Mouse (Mus musculus): ENCODE results near the gene Wfdc1.

Wfdc1 gene

DNA sequence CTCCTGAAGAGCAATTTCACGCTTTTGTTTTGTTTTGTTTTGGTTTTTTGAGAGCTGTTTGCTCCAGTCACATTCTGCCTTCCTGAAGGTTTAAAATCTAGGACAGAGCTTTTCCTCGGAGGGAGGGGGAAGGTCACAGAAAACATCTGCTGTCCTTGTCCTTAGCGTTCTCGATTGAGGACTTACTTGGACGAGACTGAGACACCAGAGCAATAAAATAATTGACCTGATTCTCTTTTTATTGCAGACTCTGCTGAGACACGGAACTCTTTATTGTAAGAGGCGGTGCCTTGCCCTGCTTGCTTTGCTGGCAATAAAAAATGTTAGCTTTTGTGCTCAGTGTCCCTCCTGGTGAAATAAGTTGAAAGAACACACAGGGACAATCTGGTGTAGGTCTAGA is 26.4 kb upstream of the Wfdc1 start:
- DNase-seq (ENCODE audit: low spot score in 2 of 2), result no peak

DNA sequence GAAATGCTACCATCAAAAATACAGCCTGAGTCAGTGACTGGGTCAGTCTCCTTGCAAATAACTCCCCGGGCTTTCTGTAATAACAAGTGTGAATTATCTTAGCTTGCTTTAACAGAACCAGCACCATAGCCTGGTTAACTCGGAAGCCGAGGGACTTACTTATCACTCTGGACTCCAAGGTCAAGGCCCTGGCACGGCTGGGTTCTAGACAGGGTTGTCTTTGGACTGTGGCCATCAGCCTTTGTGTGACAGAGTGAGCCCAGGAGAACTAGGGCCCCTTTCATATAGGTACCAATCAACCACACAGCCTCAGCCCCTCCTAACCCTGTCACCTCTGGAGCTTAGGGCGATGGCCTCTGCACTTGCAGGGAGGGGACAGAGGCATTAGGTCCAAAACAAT is 25.1 kb upstream of the Wfdc1 start:
- no peak for DNase-seq (ENCODE audit: low spot score in 2 of 2)

DNA sequence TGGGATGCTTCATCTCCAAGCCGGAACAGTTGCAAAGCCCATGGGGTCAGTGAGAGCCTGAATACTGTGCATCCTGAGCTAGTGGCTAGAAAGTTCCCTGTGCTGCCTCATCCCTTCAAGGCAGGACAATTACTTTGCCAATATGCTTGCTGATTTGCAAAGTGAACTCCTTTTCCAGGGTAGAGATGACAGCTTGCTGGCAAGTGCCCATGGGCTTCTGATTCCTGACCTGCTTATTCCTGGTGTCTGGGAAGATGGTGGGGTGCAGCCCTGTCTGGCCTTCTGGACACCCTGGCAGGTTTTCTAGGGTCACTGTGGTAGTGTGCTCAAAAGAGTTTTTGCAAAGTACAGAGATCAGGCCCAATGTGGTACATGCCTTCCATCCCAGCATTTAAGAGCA is 23.2 kb upstream of the Wfdc1 start:
- no peak for DNase-seq (ENCODE audit: low spot score in 2 of 2)

DNA sequence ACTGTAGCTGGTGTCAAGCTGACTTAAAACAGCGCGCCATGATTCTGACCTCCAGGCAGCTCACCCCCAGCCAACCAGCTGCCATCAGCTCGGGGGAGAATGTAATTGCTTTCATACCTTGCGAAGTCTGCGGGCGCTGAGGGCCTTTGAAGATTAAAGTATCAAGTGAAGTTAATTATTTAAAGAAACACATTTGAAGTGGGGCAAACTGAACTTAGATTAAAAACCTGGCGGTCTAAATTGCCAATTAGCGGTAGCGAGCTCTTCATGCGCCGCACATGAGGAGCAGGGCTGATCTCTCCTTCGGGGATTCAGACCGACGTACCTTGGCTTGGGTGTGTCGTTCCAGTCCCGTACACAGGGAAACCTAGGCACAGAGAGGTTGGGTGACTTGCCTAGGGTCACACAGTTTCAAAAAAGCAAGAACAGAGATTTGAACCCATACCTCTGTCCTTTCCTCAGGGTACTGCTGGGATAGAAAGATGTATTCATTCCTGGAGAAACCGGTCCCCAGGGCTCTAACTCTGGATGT is 21.7 kb upstream of the Wfdc1 start:
- DNase-seq (ENCODE audit: low spot score in 2 of 2), result no peak

DNA sequence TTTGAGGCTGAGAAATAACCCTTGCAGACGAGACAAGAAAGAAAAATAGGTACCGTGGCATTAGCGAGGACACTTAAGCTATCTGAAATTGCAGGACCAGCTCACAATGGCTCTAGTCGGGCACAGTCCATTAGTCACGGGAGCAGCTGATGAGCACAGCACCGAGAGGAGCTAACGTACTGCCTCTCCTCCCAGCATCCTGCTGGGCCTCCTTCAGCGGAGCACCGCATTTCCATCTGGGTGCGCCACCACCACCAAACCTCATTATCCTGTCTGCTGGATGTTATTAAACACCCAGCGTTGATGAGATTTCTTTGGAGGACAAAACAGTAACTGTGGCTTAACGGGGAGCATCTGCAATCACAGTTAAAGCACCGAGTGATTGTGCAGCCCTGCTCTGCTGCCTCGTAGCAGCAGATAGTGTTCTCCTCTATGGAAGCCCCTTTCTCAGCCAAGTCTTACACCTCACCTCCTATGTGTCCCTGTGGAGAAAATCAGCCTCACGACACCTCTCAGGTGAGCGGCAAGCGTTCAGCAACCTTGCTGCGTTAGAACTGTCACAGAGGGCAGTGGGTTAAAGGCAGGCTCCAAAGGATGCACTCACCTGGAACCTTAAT is 21.1 kb upstream of the Wfdc1 start:
- DNase-seq (ENCODE audit: low spot score in 2 of 2), result no peak

DNA sequence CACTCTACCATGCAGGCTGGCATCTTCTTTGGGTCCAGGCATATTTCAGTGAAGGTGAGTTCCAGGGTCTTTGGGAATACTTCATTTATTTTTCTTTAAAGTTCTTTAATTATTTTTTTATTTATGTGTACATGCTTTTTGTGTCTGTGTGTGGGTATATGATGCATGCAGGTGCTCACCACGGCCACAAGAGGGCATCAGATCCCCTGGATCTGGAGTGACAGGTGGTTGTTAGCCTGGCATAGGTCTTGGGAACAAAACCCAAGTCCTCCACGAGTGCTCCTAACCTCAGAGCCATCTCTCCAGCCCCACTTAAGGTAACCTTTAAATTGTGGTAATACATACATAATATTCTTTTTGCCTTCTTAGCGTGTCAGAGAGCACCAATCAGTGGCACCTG is 20.0 kb upstream of the Wfdc1 start:
- no peak for DNase-seq (ENCODE audit: low spot score in 2 of 2)

DNA sequence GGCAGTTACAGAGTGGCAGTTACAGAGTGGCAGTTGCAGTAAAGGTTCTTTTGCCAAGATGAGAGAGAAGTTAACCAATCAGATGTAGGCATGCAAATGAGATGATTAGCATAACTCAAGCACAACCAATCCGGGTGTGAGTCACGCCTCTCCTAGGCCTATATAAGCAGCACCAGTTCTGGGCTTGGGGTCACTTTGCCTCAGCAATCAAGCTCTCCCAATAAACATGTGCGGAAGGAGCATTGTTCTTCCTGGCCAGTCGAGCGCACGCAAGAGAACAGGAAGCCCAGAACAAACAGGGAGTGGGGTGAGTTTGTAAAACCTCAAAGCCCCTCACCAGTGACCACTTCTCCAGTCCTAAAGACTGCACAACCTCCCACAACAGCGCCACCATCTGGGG is 19.3 kb upstream of the Wfdc1 start:
- DNase-seq (ENCODE audit: low spot score in 2 of 2), result no peak

DNA sequence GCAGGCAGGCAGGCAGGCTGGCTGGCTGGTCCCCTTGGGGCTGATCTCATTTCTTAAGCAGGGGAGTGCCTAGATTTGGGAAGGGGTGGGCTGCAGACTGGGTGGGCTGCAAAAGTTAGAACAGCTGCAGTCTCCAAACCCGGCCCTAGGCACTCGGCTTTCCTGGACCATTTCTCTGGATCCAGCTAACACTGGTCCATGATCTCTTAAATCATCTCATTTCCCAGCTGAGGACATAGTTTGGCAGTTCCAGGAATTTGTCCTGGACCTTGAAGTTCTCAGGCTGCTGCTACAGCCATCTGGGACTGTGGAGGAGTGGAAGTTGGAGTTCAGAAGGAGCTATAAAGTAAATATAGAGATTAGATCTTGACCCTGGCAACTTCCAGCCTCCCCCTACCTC is 14.8 kb upstream of the Wfdc1 start:
- DNase-seq (ENCODE audit: low spot score in 2 of 2), result no peak

DNA sequence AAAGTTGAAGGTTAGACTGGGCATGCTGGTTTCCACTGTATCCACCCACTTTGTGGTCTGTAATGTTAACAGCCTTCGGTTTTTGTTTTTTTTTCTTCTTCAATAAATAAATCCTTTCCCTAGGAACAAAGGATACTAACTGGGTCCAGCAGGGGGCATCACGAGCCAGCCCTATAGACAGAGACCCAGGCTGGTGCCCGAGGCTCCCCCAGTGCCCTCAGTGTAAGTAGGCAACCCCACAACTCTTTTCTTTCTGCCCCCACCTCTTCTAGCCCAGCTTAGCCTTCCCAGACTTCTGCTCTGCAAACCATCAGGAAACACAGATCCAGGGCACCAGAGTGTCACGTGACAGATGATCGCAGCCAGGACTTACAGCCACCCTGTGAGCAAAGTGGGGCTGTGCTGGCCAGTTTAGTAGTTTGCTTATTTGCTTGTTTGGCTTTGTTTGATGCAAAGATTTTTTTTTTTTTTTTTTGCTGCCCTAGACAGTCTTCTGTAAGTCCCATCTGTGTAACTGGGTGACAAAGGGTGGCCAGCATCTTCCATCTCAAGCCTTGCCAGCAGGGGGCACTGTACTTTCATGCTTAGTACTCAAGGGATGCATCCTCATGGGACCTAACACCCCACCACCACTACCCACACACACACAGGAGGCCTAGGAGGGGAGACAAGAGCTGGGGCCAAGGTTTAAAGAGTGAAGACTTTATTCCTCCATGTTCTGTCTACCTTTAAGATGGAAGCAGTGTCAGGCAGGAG is 9.3 kb upstream of the Wfdc1 start:
- DNase-seq (ENCODE audit: low spot score in 2 of 2), result no peak

DNA sequence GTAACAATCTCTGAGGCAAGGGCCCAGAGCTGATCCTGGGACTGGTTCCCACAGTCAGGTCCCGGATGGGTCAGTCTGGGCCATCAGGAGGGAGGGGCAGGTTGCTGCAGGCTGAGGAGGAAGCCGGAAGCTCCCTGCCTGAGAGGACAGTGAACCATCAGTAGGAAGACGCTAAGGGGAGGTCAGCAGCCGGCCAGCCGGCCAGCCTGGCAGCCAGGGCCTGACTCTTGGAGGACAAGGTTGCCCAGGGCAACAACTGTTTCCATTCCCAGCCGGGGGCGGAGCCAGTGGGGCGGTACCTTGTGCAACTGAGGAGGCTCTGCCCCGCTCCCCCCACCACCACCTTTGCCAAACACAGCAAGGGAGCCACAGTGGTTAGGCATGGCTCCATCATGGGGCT is 5.1 kb upstream of the Wfdc1 start:
- peak in 1 of 2 experiments; percentile 47 for DNase-seq (ENCODE audit: low spot score in 2 of 2)

DNA sequence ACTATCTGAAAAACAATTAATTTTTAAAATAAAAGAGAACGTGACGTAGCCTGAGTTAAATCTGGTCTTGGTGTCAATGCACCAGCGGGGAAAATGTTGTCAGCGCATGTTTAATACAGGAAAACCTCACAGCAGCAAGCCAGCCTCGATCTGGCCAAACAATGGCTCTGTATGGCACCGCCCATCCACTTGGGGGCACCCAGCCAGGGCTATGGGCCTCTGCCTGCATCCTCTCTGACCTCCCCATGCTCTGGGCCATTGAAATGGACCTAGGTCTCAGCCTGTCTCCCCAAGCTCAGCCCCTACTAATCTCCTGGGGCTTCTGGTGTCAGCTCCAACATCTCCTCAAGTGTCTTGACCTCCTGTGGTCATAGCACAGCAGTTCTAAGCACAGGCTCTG is 4.3 kb upstream of the Wfdc1 start:
- no peak for DNase-seq (ENCODE audit: low spot score in 2 of 2)

DNA sequence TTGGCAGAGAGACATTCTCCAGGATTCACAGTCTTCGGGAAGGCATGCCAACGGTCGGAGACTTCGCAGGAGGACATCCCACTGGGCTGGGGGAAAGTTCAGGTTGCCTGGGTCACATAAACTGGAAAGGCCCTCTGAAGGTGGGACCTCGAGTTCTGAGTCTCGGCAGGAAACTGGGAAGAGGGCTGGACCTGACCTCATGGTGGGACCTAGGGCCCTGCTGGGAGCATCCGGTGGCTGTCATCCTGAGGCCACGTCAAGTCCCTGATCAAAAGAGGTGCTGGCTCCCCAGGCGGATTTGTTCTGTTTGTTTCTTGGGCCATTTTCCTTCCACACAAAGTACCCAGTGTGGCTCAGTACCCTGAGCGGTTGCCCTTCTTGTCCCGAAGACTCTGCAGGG is 2.7 kb upstream of the Wfdc1 start:
- DNase-seq (ENCODE audit: low spot score in 2 of 2), result no peak

DNA sequence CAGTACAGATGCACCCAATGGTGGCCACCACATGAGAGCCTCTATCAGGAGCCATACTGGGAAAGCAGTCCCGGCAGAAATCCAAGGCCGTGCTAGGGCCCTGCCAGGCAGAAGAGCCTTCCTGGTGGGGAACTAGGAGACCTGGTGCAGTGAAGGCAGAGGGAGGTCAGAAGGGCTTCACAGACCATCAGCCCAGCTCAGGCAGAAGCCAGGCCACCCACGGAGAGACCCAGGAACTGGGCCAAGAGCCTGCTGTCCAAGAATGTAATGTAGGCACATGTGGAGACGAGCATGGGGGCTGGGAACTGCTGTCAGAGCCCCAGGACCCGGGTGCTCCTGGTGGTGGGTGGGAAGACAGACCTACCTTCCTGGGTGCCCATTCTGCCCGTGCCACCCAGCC is 895 bp upstream of the Wfdc1 start:
- DNase-seq (ENCODE audit: low spot score in 2 of 2), result no peak

DNA sequence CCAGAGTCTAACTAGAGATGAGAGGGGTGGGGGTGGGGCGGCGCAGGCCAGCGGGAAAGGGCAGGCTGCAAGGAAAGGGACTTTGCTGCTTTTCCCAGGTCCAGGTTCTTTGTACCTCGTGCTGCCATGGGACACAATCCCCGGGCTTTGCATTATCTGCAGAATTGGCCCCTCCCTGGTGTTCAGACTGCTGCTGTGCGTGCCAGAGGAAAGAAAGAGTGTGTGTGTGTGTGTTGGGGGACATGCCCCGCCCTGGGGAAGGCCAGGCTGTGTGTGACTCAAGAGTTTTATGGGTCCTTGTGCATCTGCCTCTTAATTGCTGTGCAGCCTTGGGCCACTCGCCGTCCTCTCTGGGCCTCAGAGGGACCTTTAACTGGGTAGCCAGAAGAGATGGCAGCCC is 2.3 kb downstream of the Wfdc1 start:
- no peak for DNase-seq (ENCODE audit: low spot score in 2 of 2)

DNA sequence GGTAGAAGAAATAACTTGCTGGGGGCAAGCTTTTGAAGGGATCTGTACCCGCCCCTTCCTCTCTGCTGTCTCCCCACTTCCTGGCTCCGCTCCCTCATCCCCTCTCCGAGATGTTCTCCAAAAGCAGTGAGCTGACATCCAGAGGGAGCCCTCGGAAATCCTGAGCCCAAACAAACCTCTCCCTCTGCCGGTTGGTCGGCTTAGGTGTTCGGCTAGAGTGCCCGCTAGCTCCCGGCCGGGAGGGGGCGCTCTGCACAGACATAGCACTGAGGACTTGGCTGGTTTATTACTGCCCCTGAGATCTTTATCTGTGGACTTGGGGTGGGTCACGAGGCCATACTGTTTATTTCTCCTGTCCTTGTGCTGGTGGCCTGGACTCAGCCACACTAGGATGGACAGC is 3.1 kb downstream of the Wfdc1 start:
- no peak for DNase-seq (ENCODE audit: low spot score in 2 of 2)

DNA sequence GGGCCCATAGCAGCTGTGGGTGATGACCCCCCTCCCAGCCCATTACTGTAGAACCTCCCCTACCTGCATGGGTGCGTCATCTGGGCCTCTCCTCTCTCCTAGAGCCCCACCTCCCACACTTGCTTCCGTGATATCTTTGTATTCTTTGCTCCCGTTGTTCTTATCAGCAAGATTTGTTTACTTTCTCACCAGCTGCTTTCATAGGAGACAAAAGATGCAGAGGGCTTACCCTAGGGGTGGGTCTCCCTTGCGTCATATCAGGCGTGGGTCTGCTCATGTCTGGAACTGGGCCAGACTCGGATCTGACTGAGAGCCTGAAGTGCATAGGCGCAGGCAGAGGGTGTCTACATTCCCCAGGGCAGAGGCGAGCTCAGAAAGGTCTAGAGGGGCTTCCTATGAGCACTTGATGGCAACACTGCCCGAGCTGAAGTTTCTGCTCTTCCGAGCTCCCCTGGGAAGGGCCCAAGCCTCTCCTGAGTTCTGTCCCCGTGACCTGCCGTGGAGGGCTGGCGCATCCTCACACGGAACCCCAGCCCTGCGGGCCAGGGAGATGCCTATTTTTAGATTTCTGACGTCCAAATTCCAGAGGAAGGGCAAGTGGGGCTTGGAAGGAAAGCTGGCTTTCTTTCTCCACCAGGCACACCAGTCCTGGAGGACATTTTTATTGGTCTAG is 4.4 kb downstream of the Wfdc1 start:
- DNase-seq (ENCODE audit: low spot score in 2 of 2), result no peak

DNA sequence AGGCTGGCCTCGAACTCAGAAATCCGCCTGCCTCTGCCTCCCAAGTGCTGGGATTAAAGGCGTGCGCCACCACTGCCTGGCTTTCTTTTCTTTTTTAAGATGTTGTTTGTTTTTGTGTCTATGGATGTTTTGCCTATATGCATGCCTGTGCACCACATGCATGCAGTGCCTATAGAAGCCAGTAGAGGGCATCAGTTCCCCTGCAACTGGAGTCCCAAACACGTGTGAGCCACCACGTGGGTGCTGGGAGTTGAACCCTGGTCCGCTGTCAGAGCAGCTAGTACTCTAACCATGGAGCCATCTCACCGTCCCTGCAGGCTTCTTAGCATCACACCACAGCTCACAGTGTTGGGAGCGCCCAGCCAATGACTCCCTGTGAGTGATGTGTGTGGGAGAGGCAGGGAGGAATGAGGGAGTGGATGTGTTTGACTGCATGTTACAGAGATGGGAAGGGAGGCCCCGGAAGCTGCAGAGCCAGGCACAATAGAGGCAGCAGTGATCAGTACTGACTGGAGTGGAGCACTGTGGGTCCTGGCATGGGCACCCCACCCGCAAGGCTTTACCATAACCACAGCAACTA is 7.9 kb downstream of the Wfdc1 start:
- no peak for DNase-seq (ENCODE audit: low spot score in 2 of 2)

DNA sequence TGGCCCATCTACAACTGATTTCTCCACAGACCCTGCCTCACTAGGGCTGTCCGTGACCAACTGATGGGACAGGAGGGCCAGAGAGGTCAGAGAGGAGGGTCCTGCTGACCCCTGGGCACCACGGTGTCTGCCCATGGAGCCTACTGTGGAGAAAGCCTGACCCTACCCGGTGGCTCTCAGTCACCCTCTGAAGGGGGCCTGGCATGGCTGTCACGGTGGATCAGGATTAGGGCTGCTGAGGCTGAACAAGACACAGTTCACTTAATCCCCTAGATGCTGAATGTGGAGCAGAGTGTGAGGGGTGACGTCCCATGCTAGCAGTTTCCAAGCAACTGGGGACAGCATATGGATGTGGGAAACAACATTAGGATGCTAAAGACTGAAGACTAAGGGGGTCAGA is 9.3 kb downstream of the Wfdc1 start:
- DNase-seq (ENCODE audit: low spot score in 2 of 2), result no peak

DNA sequence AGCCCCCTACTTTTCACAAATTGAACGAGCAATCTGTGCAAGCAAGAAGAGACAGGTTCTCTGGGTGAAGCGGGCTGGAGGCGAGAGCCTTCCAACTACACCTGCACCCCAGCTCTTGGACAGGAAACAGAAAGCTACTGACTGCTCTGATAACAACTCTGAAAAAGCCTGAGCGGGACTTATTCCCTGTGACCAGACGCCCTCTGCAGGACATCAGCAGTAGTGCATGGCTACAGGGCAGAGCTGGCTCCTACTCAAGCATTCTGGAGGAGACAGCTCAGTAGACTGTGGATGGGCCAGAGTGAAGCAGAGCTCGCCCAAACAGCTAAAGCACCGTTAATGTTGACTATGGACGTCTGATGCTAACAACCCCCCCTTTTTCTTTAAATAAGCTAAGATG is 10.2 kb downstream of the Wfdc1 start:
- DNase-seq (ENCODE audit: low spot score in 2 of 2), result peak; percentile 95 to 96

DNA sequence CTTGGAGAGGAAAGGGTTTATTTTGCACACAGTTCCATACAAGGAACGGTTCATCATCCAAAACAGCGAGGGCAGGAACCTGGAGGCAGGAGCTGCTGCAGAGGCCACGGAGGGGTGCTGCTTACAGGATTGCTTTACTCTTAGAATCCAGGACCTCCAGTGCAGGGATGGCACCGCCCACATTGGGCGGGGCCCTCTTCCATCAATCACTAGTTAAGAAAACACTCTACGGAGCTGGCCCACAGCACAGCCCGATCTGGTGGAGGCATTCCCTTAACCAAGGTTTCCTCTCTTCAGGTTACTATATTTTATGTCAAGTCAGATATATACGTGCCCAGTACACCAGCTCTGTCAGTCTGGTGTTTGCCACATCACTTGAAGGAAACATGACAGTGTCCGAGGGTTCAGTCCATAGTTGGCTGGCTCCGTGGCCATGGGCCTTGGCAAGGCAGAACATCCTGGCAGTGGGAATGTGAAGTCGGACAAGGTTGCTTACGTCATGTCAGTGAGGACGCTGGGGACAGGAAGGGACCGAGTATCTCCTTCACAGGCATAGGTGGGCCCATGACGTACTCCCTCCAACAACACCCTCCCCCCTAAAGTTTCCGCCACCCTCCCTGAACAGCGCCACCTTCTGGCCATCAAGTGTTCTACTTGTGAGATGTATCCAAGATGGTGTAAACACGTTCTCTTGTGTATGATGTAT is 12.1 kb downstream of the Wfdc1 start:
- DNase-seq (ENCODE audit: low spot score in 2 of 2), result peak in 1 of 2 experiments; percentile 38

DNA sequence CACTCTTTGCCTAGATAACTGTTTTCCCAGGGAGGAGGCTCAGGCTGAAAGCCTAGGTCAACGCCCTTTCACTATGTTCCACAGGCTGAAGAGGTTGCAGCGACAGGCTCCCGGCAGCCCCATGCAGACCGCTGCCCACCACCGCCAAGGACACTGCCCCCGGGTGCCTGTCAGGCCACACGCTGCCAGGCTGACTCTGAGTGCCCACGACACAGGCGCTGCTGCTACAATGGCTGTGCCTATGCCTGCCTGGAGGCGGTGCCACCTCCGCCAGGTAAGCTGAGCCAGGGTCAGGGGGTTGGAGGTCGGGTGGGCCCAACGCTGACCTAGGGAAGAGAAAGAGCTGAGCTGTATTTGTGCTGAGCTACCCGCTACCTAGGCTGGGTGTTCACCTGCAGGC is 13.0 kb downstream of the Wfdc1 start:
- no peak for DNase-seq (ENCODE audit: low spot score in 2 of 2)

DNA sequence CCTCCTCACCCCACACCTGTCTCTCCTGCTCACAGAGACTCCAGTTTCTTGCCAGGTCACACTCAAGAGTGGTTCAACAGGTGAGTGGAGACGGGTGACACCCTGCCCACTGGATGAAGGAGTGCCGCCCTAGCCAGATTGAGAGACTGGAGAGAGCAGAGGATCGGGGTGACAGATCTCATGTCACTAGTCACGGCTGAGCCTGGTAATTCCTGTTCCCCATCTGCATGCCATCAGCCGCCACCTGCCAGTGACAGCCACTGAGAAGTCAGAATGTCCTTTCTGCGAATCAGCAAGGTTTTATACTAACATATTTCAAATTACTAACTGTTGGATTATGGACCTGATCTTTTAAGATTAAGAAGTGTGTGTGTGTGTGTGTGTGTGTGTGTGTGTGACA is 24.4 kb downstream of the Wfdc1 start:
- DNase-seq (ENCODE audit: low spot score in 2 of 2), result no peak

All from cerebellum, postnatal 4 days (tissue).